Comparison of ENCODE assay signal across 8 mouse cellular contexts in genomic region chr5:146220879-146221714, GRCm38 (mm10). TPM values are rescaled to one million over a fixed set of nuclear protein-coding genes. Genes with fewer than 3 reads are reported as not detected.
DNase-seq lines count a peak whose midpoint lies in the region; ATAC-seq and TF ChIP-seq lines count a peak whose summit lies in the region.

Gene Rnf6 (minus strand): TSS chr5:146221555.

- H3K27me3 ChIP-seq in embryonic facial prominence, embryonic 13.5 days = no peaks in the 10 kb centered on the region
- no peaks in the 10 kb centered on the region for H3K27me3 ChIP-seq in kidney, adult 2 months (replicated peaks; ENCODE audit: control insufficient read depth, insufficient read depth, low read length)
- no peaks in the 10 kb centered on the region for H3K27me3 ChIP-seq in limb, embryonic 12.5 days
- H3K27me3 ChIP-seq in midbrain, embryonic 15.5 days (replicated peaks) = no peaks in the 10 kb centered on the region
- no peaks in the 10 kb centered on the region for H3K27me3 ChIP-seq in spleen, adult 2 months (ENCODE audit: control insufficient read depth, insufficient read depth, low read length)

- H3K9me3 ChIP-seq in embryonic facial prominence, embryonic 13.5 days = no peaks in the 10 kb centered on the region
- no peaks in the 10 kb centered on the region for H3K9me3 ChIP-seq in limb, embryonic 12.5 days
- H3K9me3 ChIP-seq in midbrain, embryonic 15.5 days = no peaks in the 10 kb centered on the region

- peak; percentile 52 for TF ChIP-seq POLR2A in kidney, adult 2 months (IDR thresholded peaks at IDR 0.05; ENCODE audit: low read depth, low read length)
- peak; percentile 19; the same call in 1 of the 2 replicates for TF ChIP-seq POLR2A in spleen, adult 2 months (IDR thresholded peaks at IDR 0.05; ENCODE audit: low read depth, low read length)

- peak within 1 kb of the TSS; percentile 89 for H3K9ac ChIP-seq in embryonic facial prominence, embryonic 13.5 days
- H3K9ac ChIP-seq in limb, embryonic 12.5 days (replicated peaks) = peak within 1 kb of the TSS; percentile 81
- peak within 1 kb of the TSS; percentile 85 for H3K9ac ChIP-seq in midbrain, embryonic 15.5 days

- peaks cover 21% of the 10 kb centered on the region for H3K36me3 ChIP-seq in embryonic facial prominence, embryonic 13.5 days
- H3K36me3 ChIP-seq in kidney, adult 2 months (ENCODE audit: control insufficient read depth, insufficient read depth, low read length) = peaks cover 4% of the 10 kb centered on the region
- H3K36me3 ChIP-seq in limb, embryonic 12.5 days = peaks cover 33% of the 10 kb centered on the region
- peaks cover 14% of the 10 kb centered on the region for H3K36me3 ChIP-seq in midbrain, embryonic 15.5 days (replicated peaks)
- H3K36me3 ChIP-seq in spleen, adult 2 months (ENCODE audit: control insufficient read depth, insufficient read depth, low read length) = peaks cover 3% of the 10 kb centered on the region

- H3K27ac ChIP-seq in embryonic facial prominence, embryonic 13.5 days = peak within 1 kb of the TSS; percentile 96
- H3K27ac ChIP-seq in kidney, adult 2 months (ENCODE audit: insufficient read depth, low read depth, low read length) = peak within 1 kb of the TSS; percentile 96
- peak within 1 kb of the TSS; percentile 96 for H3K27ac ChIP-seq in limb, embryonic 12.5 days
- peak within 1 kb of the TSS; percentile 98 for H3K27ac ChIP-seq in midbrain, embryonic 15.5 days
- H3K27ac ChIP-seq in spleen, adult 2 months (ENCODE audit: insufficient read depth, low read length) = peak within 1 kb of the TSS; percentile 98

- H3K4me1 ChIP-seq in embryonic facial prominence, embryonic 13.5 days = peaks cover 10% of the 10 kb centered on the region; the same call in 1 of the 2 replicates
- no peaks in the 10 kb centered on the region; the same call in 1 of the 2 replicates for H3K4me1 ChIP-seq in kidney, adult 2 months (ENCODE audit: control insufficient read depth, insufficient read depth, low read length)
- H3K4me1 ChIP-seq in limb, embryonic 12.5 days (replicated peaks) = peaks cover 8% of the 10 kb centered on the region
- peaks cover 21% of the 10 kb centered on the region for H3K4me1 ChIP-seq in midbrain, embryonic 15.5 days
- no peaks in the 10 kb centered on the region; the same call in 1 of the 2 replicates for H3K4me1 ChIP-seq in spleen, adult 2 months (ENCODE audit: control insufficient read depth, insufficient read depth, insufficient read length)

- peak within 1 kb of the TSS; percentile 65 for H3K4me2 ChIP-seq in embryonic facial prominence, embryonic 13.5 days
- H3K4me2 ChIP-seq in limb, embryonic 12.5 days = peak within 1 kb of the TSS; percentile 62
- peak within 1 kb of the TSS; percentile 66 for H3K4me2 ChIP-seq in midbrain, embryonic 15.5 days

- ATAC-seq in embryonic facial prominence, embryonic 13.5 days (ENCODE audit: insufficient number of reproducible peaks, insufficient read depth, low FRiP score, low TSS enrichment, low read depth) = peak; percentile 99
- ATAC-seq in limb, embryonic 12.5 days (ENCODE audit: insufficient number of reproducible peaks, insufficient read depth, low FRiP score, low TSS enrichment, low read depth) = peak; percentile 99
- ATAC-seq in midbrain, embryonic 15.5 days (replicated peaks) = peak; percentile 99

- TF ChIP-seq CTCF in kidney, adult 2 months (conservative IDR thresholded peaks at IDR 0.05; ENCODE audit: insufficient read depth, insufficient read length, low read depth, low read length) = no peak
- TF ChIP-seq CTCF in spleen, adult 2 months (IDR thresholded peaks at IDR 0.05; ENCODE audit: extremely low read depth, insufficient read depth, insufficient read length, insufficient replicate concordance) = no peak

- peak within 1 kb of the TSS; percentile 78 for H3K4me3 ChIP-seq in embryonic facial prominence, embryonic 13.5 days
- peak within 1 kb of the TSS; percentile 63 for H3K4me3 ChIP-seq in kidney, adult 2 months (ENCODE audit: insufficient read depth, low read depth, low read length)
- H3K4me3 ChIP-seq in limb, embryonic 12.5 days (replicated peaks) = peak within 1 kb of the TSS; percentile 71
- H3K4me3 ChIP-seq in midbrain, embryonic 15.5 days = peak within 1 kb of the TSS; percentile 88
- H3K4me3 ChIP-seq in spleen, adult 2 months (ENCODE audit: extremely low read depth, insufficient read depth, insufficient read length) = peak within 1 kb of the TSS; percentile 100

- WGBS in embryonic facial prominence, embryonic 13.5 days = under 1% methylated on average over 59 of the region's 67 CpGs
- under 1% methylated on average over 66 of the region's 67 CpGs for WGBS in kidney, adult 2 months
- under 1% methylated on average over 67 of the region's 67 CpGs for WGBS in limb, embryonic 12.5 days
- WGBS in midbrain, embryonic 15.5 days = under 1% methylated on average over 66 of the region's 67 CpGs
- WGBS in spleen, adult 2 months = under 1% methylated on average over 67 of the region's 67 CpGs

- peak; percentile 90 for DNase-seq in 3134 (ENCODE audit: extremely low read depth, insufficient read length, low spot score)
- peak; percentile 96 to 97 for DNase-seq in adrenal gland, postnatal 36 days
- peak; percentile 94 to 97 for DNase-seq in heart, adult 18-20 months
- DNase-seq in kidney, adult 2 months = peak; percentile 98
- DNase-seq in spleen, adult 2 months (ENCODE audit: low read depth in 1 of 2, low spot score in 2 of 2) = peak; percentile 90 to 94

RNA-seq across cellular contexts. Expression of gene Rnf6, which starts in this region (rescaled TPM):
- total RNA-seq in adrenal gland, postnatal 36 days (2021) = 10 to 100 TPM; 49.3 to 60.3 TPM
- polyA plus RNA-seq in embryonic facial prominence, embryonic 13.5 days (2015; fragmentation: Nextera tagmentation; extraction: Ambion mirVana) = 34.6 and 37.3 TPM in 2 replicates
- total RNA-seq in heart, adult 18-20 months (2021) = 10 to 100 TPM; 43.3 to 44.1 TPM
- polyA plus RNA-seq in kidney, adult 2 months (2012; rRNA removed) = 34.8 and 36.2 TPM in 2 replicates
- polyA plus RNA-seq in limb, embryonic 12.5 days (2016; fragmentation: Nextera tagmentation; extraction: Ambion mirVana) = 29.4 and 29.9 TPM in 2 replicates
- 28.7 and 33.6 TPM in 2 replicates for polyA plus RNA-seq in midbrain, embryonic 15.5 days (2015; fragmentation: Nextera tagmentation; extraction: Ambion mirVana)
- 11.8 and 12.9 TPM in 2 replicates for polyA plus RNA-seq in spleen, adult 2 months (2012; rRNA removed)

Comparison
In these comparisons a context has a peak if more than half of its experiments do, and no peak if none do; other contexts are left out.
1. Peak in every context shown above with its lines: DNase-seq, ATAC-seq, H3K4me3 ChIP-seq and H3K27ac ChIP-seq.